Mouse (Mus musculus) neural tube, embryonic 14.5 days (tissue): ENCODE results near the gene Pcyt1b. TPM values are rescaled to one million over a fixed set of nuclear protein-coding genes. Genes with fewer than 3 reads are reported as not detected.

ENCODE experiments used
- ATAC-seq: fragments of 200-750 bp; cut with Nextera tagmentation; 2 replicates; pipeline ENCODE4 v1.8.0; 2017; ENCODE audit warnings: low read depth, mild to moderate bottlenecking, moderate TSS enrichment, moderate library complexity
- H3K27ac ChIP-seq: fragments of 300-500 bp; sonication (generic); 2 replicates; pipeline ENCODE4 v1.5.1; 2014; ENCODE audit warnings: low read depth, mild to moderate bottlenecking, control low read depth, low read length, moderate library complexity, mixed read lengths
- H3K27me3 ChIP-seq: fragments of 300-500 bp; sonication (generic); 2 replicates; pipeline ENCODE4 v1.6.1; 2014; ENCODE audit warnings: low read length; ENCODE audit not compliant: control insufficient read depth, insufficient read depth
- H3K36me3 ChIP-seq: fragments of 300-500 bp; sonication (generic); 2 replicates; pipeline ENCODE4 v1.6.1; 2014; ENCODE audit warnings: low read length, mixed read lengths; ENCODE audit not compliant: control insufficient read depth, insufficient read depth
- H3K4me1 ChIP-seq: fragments of 300-500 bp; sonication (generic); 2 replicates; pipeline ENCODE4 v1.6.1; 2014; ENCODE audit warnings: low read length; ENCODE audit not compliant: control insufficient read depth, insufficient read depth
- H3K4me2 ChIP-seq: fragments of 300-500 bp; sonication (generic); 2 replicates; pipeline ENCODE4 v1.6.1; 2014; ENCODE audit warnings: mild to moderate bottlenecking, low read depth, low read length, control low read depth
- H3K4me3 ChIP-seq: fragments of 300-500 bp; sonication (generic); 2 replicates; pipeline ENCODE4 v1.5.1; 2014; ENCODE audit warnings: low read depth, low read length, control low read depth, mixed read lengths
- H3K9ac ChIP-seq: fragments of 300-500 bp; sonication (generic); replicated peaks from 2 replicates; pipeline ENCODE4 v1.6.1; 2014; ENCODE audit warnings: low read depth, mild to moderate bottlenecking, control low read depth, low read length, mixed read lengths
- H3K9me3 ChIP-seq: fragments of 300-500 bp; sonication (generic); 2 replicates; pipeline ENCODE4 v1.6.1; 2016; ENCODE audit warnings: low read length; ENCODE audit not compliant: control insufficient read depth
- WGBS: fragments of 180-500 bp; shearing (Covaris S2); extraction: QIAGEN DNeasy Blood & Tissue Kit; methylation state at CpG from one replicate; pipeline ENCODE4 v1.1.7; 2014; 5-methylcytosine and 5-hydroxymethylcytosine counted together
- polyA plus RNA-seq: library from polyadenylated mRNA; unstranded; fragments of >200 nt; fragmentation: Nextera tagmentation; extraction: Ambion mirVana; gene quantifications from 2 replicates; pipeline ENCODE4 v1.2.1, GENCODE M21; 2014

Pcyt1b gene
- polyA plus RNA-seq, 1 experiment from 2014 or later, result 22.0 TPM

GRCm38 (mm10) chrX:93756867-93757455 is 102.3 kb downstream of the Pcyt1b start:
- H3K9me3 ChIP-seq, result no peaks in the 10 kb centered on the region
- no peak overlapping the region for H3K27ac ChIP-seq
- H3K9ac ChIP-seq, result no peak overlapping the region
- ATAC-seq, result no peak
- no peak overlapping the region for H3K4me2 ChIP-seq
- H3K4me3 ChIP-seq, result no peak overlapping the region
- no peaks in the 10 kb centered on the region for H3K27me3 ChIP-seq
- WGBS, result 55% methylated on average over 7 of the region's 7 CpGs
- no peaks in the 10 kb centered on the region for H3K36me3 ChIP-seq
- H3K4me1 ChIP-seq, result no peaks in the 10 kb centered on the region

DNA sequence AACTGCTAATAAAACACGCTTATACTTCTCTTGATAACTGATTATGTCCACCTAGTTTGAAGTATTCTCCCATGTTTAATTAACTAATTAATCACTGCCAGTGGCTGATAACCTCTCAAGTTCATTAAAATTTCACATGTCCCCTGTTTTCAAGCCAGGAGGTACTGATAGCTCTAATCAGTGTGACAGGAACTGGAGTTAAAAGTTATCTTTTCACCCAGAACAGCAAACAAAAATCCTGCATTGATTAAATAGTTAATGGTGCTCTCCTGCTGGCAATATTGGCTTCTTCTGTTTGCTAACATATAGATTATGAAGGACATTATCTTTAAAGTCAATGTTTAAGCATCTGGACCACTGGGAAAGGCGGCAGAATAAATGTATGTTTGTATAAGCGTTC is 106.1 kb downstream of the Pcyt1b start:
- WGBS, result 82% methylated on average over 3 of the region's 3 CpGs
- no peaks in the 10 kb centered on the region for H3K9me3 ChIP-seq

DNA sequence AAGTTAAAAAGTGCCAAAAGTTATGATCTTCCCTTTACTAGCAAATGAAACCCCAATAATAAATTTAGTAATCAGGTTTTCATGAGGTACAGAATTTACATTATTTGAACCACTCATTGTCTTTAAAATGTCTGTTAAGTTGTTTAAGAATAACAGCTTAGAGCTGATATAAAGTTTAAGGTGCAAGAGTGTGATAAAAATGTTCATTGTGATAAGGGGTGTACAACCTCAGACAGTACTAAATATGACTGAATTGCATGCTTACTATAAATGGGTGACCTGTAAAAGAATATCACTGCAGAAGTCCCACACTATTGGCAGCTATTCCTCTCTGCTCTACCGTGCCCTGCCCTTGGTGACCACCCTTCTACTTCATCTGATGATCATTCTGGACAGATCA is 134.9 kb downstream of the Pcyt1b start:
- WGBS, result 62% methylated on average over 1 of the region's 1 CpGs

More for the DNA sequence above, 106.1 kb downstream of the Pcyt1b start:
- Histone ChIP-seq H3K27me3 (no peaks in the 10 kb centered on the region), H3K36me3 (no peaks in the 10 kb centered on the region), H3K27ac (no peak overlapping the region), H3K4me1 (no peaks in the 10 kb centered on the region), H3K4me2 (no peak overlapping the region), H3K4me3 (no peak overlapping the region), H3K9ac (no peak overlapping the region)
- ATAC-seq, result no peak

DNA sequence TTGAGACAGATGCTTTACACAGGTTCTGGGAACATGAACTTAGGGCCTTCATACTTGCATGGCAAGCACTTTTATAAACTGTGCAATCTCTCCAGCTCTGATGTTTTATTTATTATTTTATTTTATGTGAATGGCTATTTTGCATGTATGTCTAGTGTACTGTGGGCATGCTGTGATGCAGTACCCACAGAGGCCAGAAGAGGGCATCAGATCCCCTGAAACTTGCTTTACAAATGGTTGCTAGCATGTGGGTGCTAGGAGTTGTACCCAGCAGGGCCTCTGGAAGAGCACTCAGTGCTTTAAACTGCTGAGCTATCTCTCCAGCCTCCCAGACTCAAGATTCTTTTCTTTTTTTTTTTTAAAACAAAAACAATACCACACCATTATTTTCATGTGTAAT is 138.5 kb downstream of the Pcyt1b start:
- H3K36me3 ChIP-seq, result no peaks in the 10 kb centered on the region
- no peak overlapping the region for H3K4me3 ChIP-seq
- H3K4me2 ChIP-seq, result no peak overlapping the region
- H3K4me1 ChIP-seq, result no peaks in the 10 kb centered on the region
- no peaks in the 10 kb centered on the region for H3K9me3 ChIP-seq
- H3K9ac ChIP-seq, result no peak overlapping the region
- H3K27ac ChIP-seq, result no peak overlapping the region
- H3K27me3 ChIP-seq, result no peaks in the 10 kb centered on the region
- ATAC-seq, result no peak

More for the DNA sequence above, 134.9 kb downstream of the Pcyt1b start:
- Histone ChIP-seq H3K4me1 (no peaks in the 10 kb centered on the region), H3K36me3 (no peaks in the 10 kb centered on the region), H3K9me3 (no peaks in the 10 kb centered on the region), H3K27me3 (no peaks in the 10 kb centered on the region), H3K4me2 (no peak overlapping the region), H3K4me3 (no peak overlapping the region), H3K27ac (no peak overlapping the region), H3K9ac (no peak overlapping the region)
- no peak for ATAC-seq

Other genes starting within 250 kb of the Pcyt1b start
- gene Pola1, start 22.7 kb upstream of the Pcyt1b start, polyA plus RNA-seq, result 4.5 and 4.6 TPM in 2 replicates
- 22.5 and 27.1 TPM in 2 replicates for gene Pdk3, start 177.3 kb downstream of the Pcyt1b start, polyA plus RNA-seq